Mouse (Mus musculus) embryo, embryonic 10.5 days (tissue): Measurements from ENCODE around the gene Eif1ad.

Source experiments
- DNase-seq: peaks from one replicate; pipeline ENCODE4 v3.0.0-alpha.2; 2015; ENCODE audit warnings: low spot score

Gene Eif1ad

GRCm38 (mm10) chr19:5419630-5420029 lies 53.1 kb downstream of the Eif1ad start:
- DNase-seq, result no peak

GRCm38 (mm10) chr19:5420579-5420978 lies 54.0 kb downstream of the Eif1ad start:
- DNase-seq, result no peak
